Mouse (Mus musculus) urinary bladder, postnatal 36 days (tissue): ENCODE data around the gene Lztfl1.
A peak's percentile ranks its signal among the peaks of the same experiment; 100 is the strongest.
"Not testable (repeated sequence)": the region's sequence is repeated elsewhere in the genome, so short reads cannot be mapped to it uniquely, and the experiment has no call there.

Experiments
- DNase-seq, 2 experiments: peaks; one replicate each; pipeline ENCODE4 v3.0.0; 2022; ENCODE audit warnings: low spot score in 2 of 2, mixed read lengths in 1 of 2

Gene Lztfl1

GRCm38 (mm10) chr9:123679198-123679597 is 38.3 kb downstream of the Lztfl1 start:
- DNase-seq: no peak

- peak in 1 of 2 experiments; percentile 12 for DNase-seq
Measured at GRCm38 (mm10) chr9:123678327-123679105, 39.0 kb downstream of the Lztfl1 start, which contains the start of the genes Ccr9 and Slc6a20a. Gene Ccr9 (plus strand): TSS chr9:123678439. Gene Slc6a20a (minus strand): TSS chr9:123678885.

- DNase-seq: peak in 1 of 2 experiments; percentile 25
Measured at GRCm38 (mm10) chr9:123665645-123666044, 51.9 kb downstream of the Lztfl1 start.

GRCm38 (mm10) chr9:123659986-123660676 is 57.4 kb downstream of the Lztfl1 start:
- DNase-seq: not testable (repeated sequence)

- peak in 1 of 2 experiments; percentile 19 for DNase-seq
Measured at GRCm38 (mm10) chr9:123658981-123659380, 58.5 kb downstream of the Lztfl1 start.

GRCm38 (mm10) chr9:123657457-123657856 is 60.0 kb downstream of the Lztfl1 start:
- DNase-seq: no peak

GRCm38 (mm10) chr9:123651369-123651768 is 66.1 kb downstream of the Lztfl1 start:
- peak; percentile 7 to 9 for DNase-seq

- DNase-seq: no peak
Measured at GRCm38 (mm10) chr9:123649785-123650511, 67.5 kb downstream of the Lztfl1 start.
